Mouse (Mus musculus) thymus, adult 2 months (tissue): ENCODE results near the gene B3galt4.

Experiments used
- CTCF ChIP-seq: fragments of 200-500 bp; IDR thresholded peaks from 2 replicates; pipeline ENCODE4 v1.5.1; 2012; ENCODE audit warnings: mild to moderate bottlenecking, control low read depth, low read length, moderate library complexity, borderline replicate concordance; ENCODE audit not compliant: control insufficient read depth, poor library complexity, insufficient read depth; ENCODE audit errors: extremely low read depth
- POLR2A ChIP-seq: fragments of 200-500 bp; IDR thresholded peaks from 2 replicates; pipeline ENCODE4 v1.6.1; 2012; ENCODE audit warnings: mild to moderate bottlenecking, low read length, control low read depth, moderate library complexity; ENCODE audit not compliant: control insufficient read depth, poor library complexity, insufficient read depth; ENCODE audit errors: extremely low read depth

DNA sequence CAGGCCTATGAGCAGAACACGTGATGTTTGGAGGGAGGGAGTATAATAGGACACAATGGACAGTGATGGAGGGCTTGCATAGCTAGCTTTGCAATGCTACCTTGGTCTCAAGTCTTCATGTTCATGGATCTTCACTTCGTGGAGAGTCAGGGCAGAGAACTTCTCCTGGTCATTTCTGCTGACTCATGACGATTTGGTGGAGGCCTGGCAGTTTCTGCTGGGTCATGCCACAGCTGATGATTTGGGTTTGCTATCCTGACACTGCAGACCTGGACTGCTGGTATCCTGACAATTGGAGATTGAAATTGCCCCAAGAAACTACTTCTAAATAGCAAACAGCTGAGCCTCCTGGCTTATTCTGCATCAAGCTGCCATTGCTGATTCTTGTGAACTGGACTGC lies 22.3 kb upstream of the B3galt4 start:
- TF ChIP-seq CTCF = no peak
- TF ChIP-seq POLR2A = no peak
